Mouse (Mus musculus) stomach, postnatal 0 days (tissue): ENCODE data around the gene Arf1. TPM values are rescaled to one million over a fixed set of nuclear protein-coding genes. Genes with fewer than 3 reads are reported as not detected.

Experiments
- ATAC-seq: fragments of 200-750 bp; cut with Nextera tagmentation; 2 replicates; pipeline ENCODE4 v1.8.0; 2017; ENCODE audit not compliant: low FRiP score, low TSS enrichment
- DNase-seq: peaks from one replicate; pipeline ENCODE4 v3.0.0-alpha.2; 2016; ENCODE audit warnings: low spot score
- H3K27ac ChIP-seq: fragments of 300-500 bp; sonication (generic); replicated peaks from 2 replicates; pipeline ENCODE4 v1.5.1; 2014; ENCODE audit warnings: mild to moderate bottlenecking, control low read depth
- H3K27me3 ChIP-seq: fragments of 300-500 bp; sonication (generic); 2 replicates; pipeline ENCODE4 v1.6.1; 2014; ENCODE audit warnings: low read length; ENCODE audit not compliant: control insufficient read depth, insufficient read depth
- H3K36me3 ChIP-seq: fragments of 300-500 bp; sonication (generic); 2 replicates; pipeline ENCODE4 v1.6.1; 2014; ENCODE audit warnings: low read length, mixed read lengths; ENCODE audit not compliant: control insufficient read depth, insufficient read depth
- H3K4me1 ChIP-seq: fragments of 300-500 bp; sonication (generic); replicated peaks from 2 replicates; pipeline ENCODE4 v1.6.1; 2014; ENCODE audit warnings: antibody characterized with exemption; ENCODE audit not compliant: control insufficient read depth, insufficient read depth
- H3K4me2 ChIP-seq: fragments of 300-500 bp; sonication (generic); replicated peaks from 2 replicates; pipeline ENCODE4 v1.6.1; 2014; ENCODE audit warnings: low read depth, mild to moderate bottlenecking, control low read depth, moderate library complexity
- H3K4me3 ChIP-seq: fragments of 300-500 bp; sonication (generic); 2 replicates; pipeline ENCODE4 v1.5.1; 2014; ENCODE audit warnings: low read depth, low read length, control low read depth
- H3K9ac ChIP-seq: fragments of 300-500 bp; sonication (generic); 2 replicates; pipeline ENCODE4 v1.6.1; 2014; ENCODE audit warnings: mild to moderate bottlenecking, low read length, control low read depth, mixed read lengths
- H3K9me3 ChIP-seq: fragments of 300-500 bp; sonication (generic); 2 replicates; pipeline ENCODE4 v1.6.1; 2016; ENCODE audit warnings: low read length; ENCODE audit not compliant: control insufficient read depth
- CTCF ChIP-seq: IDR thresholded peaks from 2 replicates; pipeline ENCODE4 v1.5.1; 2016; ENCODE audit warnings: antibody characterized with exemption, low read depth, mild to moderate bottlenecking, moderate library complexity
- EP300 ChIP-seq: optimal IDR thresholded peaks from 2 replicates; pipeline ENCODE3; 2016; ENCODE audit warnings: antibody characterized with exemption
- WGBS: fragments of 180-500 bp; shearing (Covaris S2); extraction: QIAGEN DNeasy Blood & Tissue Kit; methylation state at CpG from one replicate; pipeline ENCODE4 v1.1.7; 2014; 5-methylcytosine and 5-hydroxymethylcytosine counted together
- polyA plus RNA-seq: library from polyadenylated mRNA; unstranded; fragments of >200 nt; fragmentation: Nextera tagmentation; extraction: Ambion mirVana; gene quantifications from 2 replicates; pipeline ENCODE4 v1.2.1, GENCODE M21; 2015

Arf1 gene
- polyA plus RNA-seq, 1 experiment from 2014 or later = 549 TPM

- Histone ChIP-seq H3K4me1 (peaks cover 7% of the 10 kb centered on the region), H3K27me3 (peaks cover 4% of the 10 kb centered on the region), H3K9ac (peak within 1 kb of the TSS; percentile 41), H3K27ac (peak within 1 kb of the TSS; percentile 81), H3K4me2 (peak within 1 kb of the TSS; percentile 29), H3K36me3 (peaks cover 13% of the 10 kb centered on the region), H3K9me3 (no peaks in the 10 kb centered on the region), H3K4me3 (peak within 1 kb of the TSS; percentile 19)
- ATAC-seq (peak; percentile 16; the same call in 1 of the 2 replicates), DNase-seq (no peak)
- TF ChIP-seq CTCF = peak; percentile 25; the same call in 1 of the 2 replicates
- TF ChIP-seq EP300 = no peak
- WGBS = 37% methylated on average over 3 of the region's 3 CpGs
These were observed 45.2 kb downstream of the Arf1 start, which contains the start of gene Gjc2 for GRCm38 (mm10) chr11:59182864-59183331. TSS of gene Gjc2 (minus strand) at chr11:59183213.

GRCm38 (mm10) chr11:59176921-59177320 lies 51.1 kb downstream of the Arf1 start:
- Histone ChIP-seq H3K4me3 (peak overlapping the region; percentile 13), H3K4me2 (peak overlapping the region; percentile 38), H3K9ac (peak overlapping the region; percentile 35; the same call in 1 of the 2 replicates), H3K9me3 (no peaks in the 10 kb centered on the region), H3K27ac (no peak overlapping the region), H3K36me3 (no peaks in the 10 kb centered on the region), H3K4me1 (no peaks in the 10 kb centered on the region), H3K27me3 (peaks cover 19% of the 10 kb centered on the region)
- DNase-seq = no peak
- ATAC-seq = no peak
- TF ChIP-seq EP300 = no peak
- no peak for TF ChIP-seq CTCF
- 13% methylated on average over 22 of the region's 34 CpGs for WGBS

- no peak for DNase-seq
- TF ChIP-seq CTCF = no peak
- no peak for TF ChIP-seq EP300
- no peak for ATAC-seq
- no peaks in the 10 kb centered on the region for H3K4me1 ChIP-seq
- H3K4me2 ChIP-seq = peak overlapping the region; percentile 38
- H3K27ac ChIP-seq = no peak overlapping the region
- H3K27me3 ChIP-seq = peaks cover 19% of the 10 kb centered on the region
- H3K9ac ChIP-seq = peak overlapping the region; percentile 35; the same call in 1 of the 2 replicates
- WGBS = 4% methylated on average over 47 of the region's 48 CpGs
- H3K4me3 ChIP-seq = peak overlapping the region; percentile 13
- H3K36me3 ChIP-seq = no peaks in the 10 kb centered on the region
- no peaks in the 10 kb centered on the region for H3K9me3 ChIP-seq
These were observed 51.6 kb downstream of the Arf1 start for GRCm38 (mm10) chr11:59176475-59176874.

GRCm38 (mm10) chr11:59174189-59174838 lies 53.8 kb downstream of the Arf1 start:
- Histone ChIP-seq H3K27me3 (peaks cover 19% of the 10 kb centered on the region), H3K4me1 (no peaks in the 10 kb centered on the region), H3K27ac (no peak overlapping the region), H3K9ac (no peak overlapping the region), H3K36me3 (no peaks in the 10 kb centered on the region), H3K4me2 (no peak overlapping the region), H3K9me3 (no peaks in the 10 kb centered on the region), H3K4me3 (no peak overlapping the region)
- DNase-seq (no peak), ATAC-seq (no peak)
- TF ChIP-seq CTCF = no peak
- no peak for TF ChIP-seq EP300
- 48% methylated on average over 6 of the region's 6 CpGs for WGBS

GRCm38 (mm10) chr11:59170549-59170948 lies 57.5 kb downstream of the Arf1 start:
- 74% methylated on average over 4 of the region's 4 CpGs for WGBS
- TF ChIP-seq CTCF (no peak), EP300 (no peak)
- no peak for DNase-seq
- no peaks in the 10 kb centered on the region; the same call in 1 of the 2 replicates for H3K27me3 ChIP-seq
- no peaks in the 10 kb centered on the region for H3K4me1 ChIP-seq
- no peaks in the 10 kb centered on the region for H3K36me3 ChIP-seq
- no peak overlapping the region for H3K4me3 ChIP-seq
- H3K9me3 ChIP-seq = no peaks in the 10 kb centered on the region
- H3K9ac ChIP-seq = no peak overlapping the region; the same call in 1 of the 2 replicates
- no peak overlapping the region for H3K4me2 ChIP-seq
- H3K27ac ChIP-seq = no peak overlapping the region
- no peak for ATAC-seq

- H3K9me3 ChIP-seq = no peaks in the 10 kb centered on the region
- DNase-seq (no peak), ATAC-seq (no peak)
- H3K27ac ChIP-seq = no peak overlapping the region
- H3K36me3 ChIP-seq = no peaks in the 10 kb centered on the region
- H3K4me3 ChIP-seq = no peak overlapping the region
- TF ChIP-seq EP300 = no peak
- no peak for TF ChIP-seq CTCF
- no peak overlapping the region for H3K4me2 ChIP-seq
- no peaks in the 10 kb centered on the region for H3K4me1 ChIP-seq
- WGBS = 52% methylated on average over 3 of the region's 3 CpGs
- no peaks in the 10 kb centered on the region for H3K27me3 ChIP-seq
- H3K9ac ChIP-seq = 0 out of 2 replicates have a peak overlapping the region, but pooled peaks have one; percentile 27
These were observed 58.3 kb downstream of the Arf1 start for GRCm38 (mm10) chr11:59169807-59170206.
